Mouse (Mus musculus) hindbrain, embryonic 13.5 days (tissue): ENCODE measurements at regions not wholly inside any gene's neighbourhood (a gene's known extent, or its start where the extent isn't known, plus 50 kb on each side); places are given as distances from the start of the nearest gene placed in this dataset.

ENCODE experiments used
- ATAC-seq: fragments of 200-750 bp; cut with Nextera tagmentation; 2 replicates; pipeline ENCODE4 v1.8.0; 2017; ENCODE audit warnings: moderate TSS enrichment; ENCODE audit not compliant: low FRiP score
- H3K27ac ChIP-seq: fragments of 300-500 bp; sonication (generic); 2 replicates; pipeline ENCODE4 v1.5.1; 2015; ENCODE audit warnings: inconsistent platforms, mild to moderate bottlenecking, moderate library complexity
- H3K27me3 ChIP-seq: fragments of 300-500 bp; sonication (generic); 2 replicates; pipeline ENCODE4 v1.6.1; 2015; ENCODE audit warnings: mild to moderate bottlenecking, inconsistent platforms
- H3K36me3 ChIP-seq: fragments of 300-500 bp; sonication (generic); 2 replicates; pipeline ENCODE4 v1.6.1; 2015; ENCODE audit warnings: mild to moderate bottlenecking, inconsistent platforms
- H3K4me1 ChIP-seq: fragments of 300-500 bp; sonication (generic); replicated peaks from 2 replicates; pipeline ENCODE4 v1.6.1; 2015; ENCODE audit warnings: inconsistent platforms
- H3K4me2 ChIP-seq: fragments of 300-500 bp; sonication (generic); 2 replicates; pipeline ENCODE4 v1.6.1; 2015; ENCODE audit warnings: inconsistent platforms, mild to moderate bottlenecking, moderate library complexity
- H3K4me3 ChIP-seq: fragments of 300-500 bp; sonication (generic); 2 replicates; pipeline ENCODE4 v1.5.1; 2015; ENCODE audit warnings: mild to moderate bottlenecking, inconsistent platforms
- H3K9ac ChIP-seq: fragments of 300-500 bp; sonication (generic); 2 replicates; pipeline ENCODE4 v1.6.1; 2015; ENCODE audit warnings: mild to moderate bottlenecking, inconsistent platforms
- H3K9me3 ChIP-seq: fragments of 300-500 bp; sonication (generic); 2 replicates; pipeline ENCODE4 v1.6.1; 2016; ENCODE audit warnings: inconsistent platforms
- WGBS: fragments of 180-500 bp; shearing (Covaris S2); methylation state at CpG from one replicate; pipeline ENCODE4 v1.1.7; 2015; 5-methylcytosine and 5-hydroxymethylcytosine counted together

DNA sequence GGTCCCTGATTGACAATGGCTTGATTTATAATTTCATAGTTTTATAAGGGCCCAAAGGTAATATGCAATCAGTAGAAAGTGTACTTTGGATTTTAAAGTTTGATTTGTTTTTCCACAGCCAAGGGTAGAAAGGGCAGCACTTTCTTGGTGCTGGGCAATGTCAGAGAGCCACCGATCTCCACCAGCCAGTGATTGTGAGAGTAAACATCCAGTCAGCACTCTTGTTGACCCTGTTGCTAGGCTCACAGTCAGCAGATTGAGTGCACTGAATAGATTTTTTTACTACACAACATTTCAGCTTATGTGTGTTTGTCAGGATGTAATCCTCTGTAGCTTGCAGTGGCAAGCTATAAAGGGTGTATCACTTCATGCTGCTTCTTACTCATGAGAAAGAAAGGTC is 176.3 kb downstream of the Ptger3 start:
- no peaks in the 10 kb centered on the region for H3K36me3 ChIP-seq
- no peaks in the 10 kb centered on the region for H3K27me3 ChIP-seq
- H3K4me3 ChIP-seq, result no peak overlapping the region
- no peaks in the 10 kb centered on the region for H3K9me3 ChIP-seq
- ATAC-seq, result no peak
- no peaks in the 10 kb centered on the region for H3K4me1 ChIP-seq
- no peak overlapping the region for H3K4me2 ChIP-seq
- no peak overlapping the region for H3K9ac ChIP-seq
- WGBS, result 89% methylated on average over 1 of the region's 1 CpGs
- H3K27ac ChIP-seq, result no peak overlapping the region

DNA sequence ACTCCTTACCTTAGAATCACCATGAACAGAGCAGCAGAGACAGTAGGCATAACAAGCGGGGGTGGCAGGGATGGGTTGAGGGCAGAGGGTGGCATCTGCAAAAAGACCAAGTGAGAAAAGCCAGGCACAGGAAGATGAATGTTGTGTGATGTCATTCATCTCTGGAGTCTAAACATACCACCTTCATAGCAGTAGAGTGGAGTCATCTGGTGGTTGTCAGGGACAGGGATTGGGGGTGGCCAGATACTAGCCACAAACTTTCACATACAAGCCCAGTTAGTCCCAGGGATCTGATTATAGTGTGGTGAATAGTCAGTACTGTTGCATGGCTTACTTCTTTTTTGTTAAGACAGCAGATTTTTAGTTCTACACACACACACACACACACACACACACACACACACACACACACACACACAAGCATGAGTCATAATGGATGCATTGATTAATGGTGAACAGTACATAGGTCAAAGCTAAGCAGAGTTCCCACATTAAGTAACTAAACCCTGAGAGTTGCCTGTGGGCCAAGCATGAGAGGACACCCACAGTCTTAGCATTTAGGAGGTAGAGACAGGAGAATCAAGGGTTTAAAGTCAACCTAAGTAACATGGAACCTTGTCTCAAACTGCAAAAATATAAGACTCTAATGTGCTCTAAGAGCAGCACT is 173.1 kb downstream of the Ptger3 start:
- 96% methylated on average over 1 of the region's 1 CpGs for WGBS
- H3K9ac ChIP-seq, result no peak overlapping the region
- no peak overlapping the region for H3K27ac ChIP-seq
- ATAC-seq, result no peak
- no peaks in the 10 kb centered on the region for H3K4me1 ChIP-seq
- no peaks in the 10 kb centered on the region for H3K36me3 ChIP-seq
- no peaks in the 10 kb centered on the region for H3K27me3 ChIP-seq
- no peak overlapping the region for H3K4me3 ChIP-seq
- no peaks in the 10 kb centered on the region for H3K9me3 ChIP-seq
- no peak overlapping the region for H3K4me2 ChIP-seq

DNA sequence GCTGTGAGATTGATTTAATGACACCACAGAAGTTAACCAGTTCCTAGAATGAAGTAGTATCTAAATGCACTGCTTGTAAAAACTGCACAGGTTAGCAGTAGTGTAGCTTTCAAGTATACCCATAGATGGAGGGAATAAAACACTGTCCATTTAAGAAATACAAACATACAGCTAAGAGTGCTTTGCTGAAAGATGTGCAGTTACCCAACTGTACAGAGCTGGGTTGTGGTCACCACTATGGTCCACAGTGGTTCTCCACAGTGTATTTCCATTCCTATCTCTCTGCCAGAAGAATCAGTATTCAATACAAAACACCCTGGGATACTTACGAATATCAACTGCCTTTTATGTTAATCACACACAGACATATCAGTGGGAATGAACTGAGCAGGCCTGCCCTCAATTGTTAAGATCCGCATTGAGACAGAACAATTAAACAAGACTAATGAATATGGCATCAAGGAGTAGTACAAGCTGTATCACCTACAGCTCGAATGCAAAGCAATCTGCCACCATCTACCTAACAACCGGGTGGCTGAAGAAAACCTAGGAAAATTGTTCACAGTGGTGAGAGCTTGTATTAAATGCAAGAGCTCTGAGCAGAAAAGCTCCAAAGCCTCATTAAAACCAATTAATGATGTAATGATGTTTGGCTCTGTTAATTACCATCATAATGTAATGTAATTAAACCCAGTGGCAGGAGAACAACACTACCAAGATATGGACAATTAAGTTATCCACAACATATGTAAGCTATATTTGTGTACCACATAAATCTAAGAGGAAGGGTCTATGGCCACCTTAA is 165.6 kb downstream of the Ptger3 start:
- Histone ChIP-seq H3K27ac (no peak overlapping the region), H3K4me1 (peaks cover 7% of the 10 kb centered on the region; the same call in 1 of the 2 replicates), H3K4me2 (no peak overlapping the region), H3K9me3 (no peaks in the 10 kb centered on the region), H3K36me3 (no peaks in the 10 kb centered on the region), H3K4me3 (no peak overlapping the region), H3K9ac (no peak overlapping the region), H3K27me3 (peaks cover 4% of the 10 kb centered on the region; the same call in 1 of the 2 replicates)
- WGBS, result 49% methylated on average over 4 of the region's 4 CpGs
- ATAC-seq, result peak; percentile 78

DNA sequence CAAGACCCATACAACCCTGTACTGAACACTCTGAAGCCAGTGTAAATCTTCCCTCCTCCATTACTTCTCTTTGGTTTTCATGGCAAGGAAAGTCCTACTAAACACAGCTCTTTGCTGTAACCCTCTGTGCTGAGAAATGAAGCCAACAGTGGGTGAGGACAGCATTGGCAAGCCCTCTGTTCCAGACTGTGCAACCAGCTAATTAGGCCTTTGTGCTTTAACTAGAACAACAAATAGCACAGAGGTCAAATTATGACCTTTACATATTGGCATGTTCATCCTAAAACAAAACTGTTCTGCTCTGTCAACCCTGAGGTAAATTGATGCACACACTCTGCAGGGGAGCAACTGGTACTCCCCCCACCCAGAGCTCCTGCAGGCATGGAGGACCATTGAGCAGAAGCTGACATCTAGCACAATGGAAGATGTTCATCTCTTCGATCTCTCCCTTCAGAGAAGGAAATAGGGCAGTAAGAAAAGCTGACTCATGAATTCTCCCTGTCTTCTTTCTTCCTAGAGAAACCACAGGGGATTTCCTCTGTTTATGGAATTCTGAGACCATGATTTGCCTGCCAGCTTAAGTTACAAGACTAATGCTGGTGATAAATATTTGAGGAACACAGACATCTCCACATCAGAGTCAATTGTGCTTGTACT is 163.1 kb downstream of the Ptger3 start:
- H3K4me2 ChIP-seq, result no peak overlapping the region
- no peak for ATAC-seq
- WGBS, result 14% methylated on average over 1 of the region's 1 CpGs
- H3K36me3 ChIP-seq, result no peaks in the 10 kb centered on the region
- no peak overlapping the region for H3K4me3 ChIP-seq
- H3K9ac ChIP-seq, result no peak overlapping the region
- peaks cover 4% of the 10 kb centered on the region; the same call in 1 of the 2 replicates for H3K27me3 ChIP-seq
- H3K27ac ChIP-seq, result no peak overlapping the region
- H3K4me1 ChIP-seq, result peaks cover 7% of the 10 kb centered on the region; the same call in 1 of the 2 replicates
- H3K9me3 ChIP-seq, result no peaks in the 10 kb centered on the region

DNA sequence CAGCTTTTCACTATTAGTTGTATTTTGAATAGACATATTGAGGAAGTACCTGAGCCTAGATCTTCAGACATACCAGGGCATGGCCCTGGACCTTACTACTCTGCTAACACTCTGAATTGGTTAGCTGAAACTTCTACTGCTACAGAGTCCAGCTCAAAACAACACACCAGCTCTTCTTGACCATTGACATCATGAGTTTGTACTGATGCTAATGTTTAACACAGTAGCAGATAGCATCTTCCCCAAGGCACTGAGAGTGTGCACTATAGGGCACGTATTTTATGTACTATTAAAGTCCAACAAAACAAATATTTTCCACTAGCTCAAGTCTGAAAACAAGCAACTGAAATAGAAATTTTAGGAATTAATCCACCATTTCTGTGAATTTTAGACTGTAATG is 157.8 kb downstream of the Ptger3 start:
- Histone ChIP-seq H3K4me2 (no peak overlapping the region), H3K4me1 (no peaks in the 10 kb centered on the region), H3K9ac (no peak overlapping the region), H3K9me3 (no peaks in the 10 kb centered on the region), H3K36me3 (no peaks in the 10 kb centered on the region), H3K27me3 (peaks cover 4% of the 10 kb centered on the region; the same call in 1 of the 2 replicates), H3K4me3 (no peak overlapping the region), H3K27ac (no peak overlapping the region)
- no peak for ATAC-seq
- 83% methylated on average over 1 of the region's 1 CpGs for WGBS

DNA sequence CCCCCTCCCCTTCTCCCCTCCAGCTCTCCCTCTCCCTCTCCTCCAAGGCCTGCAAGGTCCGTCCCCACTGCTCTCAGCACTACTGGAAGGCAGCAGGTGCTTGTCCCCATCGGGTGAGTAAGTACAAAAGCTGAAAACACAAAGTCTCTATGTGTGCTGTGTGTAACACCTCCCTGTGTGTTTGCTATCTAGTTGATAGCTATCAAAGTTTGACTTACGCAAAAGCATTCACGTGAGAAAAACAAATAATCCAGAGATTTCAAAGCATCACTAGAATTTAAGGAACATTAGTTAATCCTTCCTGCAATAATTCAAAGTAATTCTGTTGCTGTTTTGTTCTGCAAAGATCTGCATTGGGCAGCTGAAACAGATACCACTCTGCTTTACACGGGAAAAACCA is 156.5 kb downstream of the Ptger3 start:
- H3K9ac ChIP-seq, result no peak overlapping the region
- no peaks in the 10 kb centered on the region for H3K36me3 ChIP-seq
- no peak overlapping the region for H3K4me2 ChIP-seq
- no peaks in the 10 kb centered on the region for H3K4me1 ChIP-seq
- H3K27ac ChIP-seq, result no peak overlapping the region
- ATAC-seq, result no peak
- H3K4me3 ChIP-seq, result no peak overlapping the region
- no peaks in the 10 kb centered on the region for H3K9me3 ChIP-seq
- 73% methylated on average over 5 of the region's 5 CpGs for WGBS
- H3K27me3 ChIP-seq, result peaks cover 9% of the 10 kb centered on the region; the same call in 1 of the 2 replicates

DNA sequence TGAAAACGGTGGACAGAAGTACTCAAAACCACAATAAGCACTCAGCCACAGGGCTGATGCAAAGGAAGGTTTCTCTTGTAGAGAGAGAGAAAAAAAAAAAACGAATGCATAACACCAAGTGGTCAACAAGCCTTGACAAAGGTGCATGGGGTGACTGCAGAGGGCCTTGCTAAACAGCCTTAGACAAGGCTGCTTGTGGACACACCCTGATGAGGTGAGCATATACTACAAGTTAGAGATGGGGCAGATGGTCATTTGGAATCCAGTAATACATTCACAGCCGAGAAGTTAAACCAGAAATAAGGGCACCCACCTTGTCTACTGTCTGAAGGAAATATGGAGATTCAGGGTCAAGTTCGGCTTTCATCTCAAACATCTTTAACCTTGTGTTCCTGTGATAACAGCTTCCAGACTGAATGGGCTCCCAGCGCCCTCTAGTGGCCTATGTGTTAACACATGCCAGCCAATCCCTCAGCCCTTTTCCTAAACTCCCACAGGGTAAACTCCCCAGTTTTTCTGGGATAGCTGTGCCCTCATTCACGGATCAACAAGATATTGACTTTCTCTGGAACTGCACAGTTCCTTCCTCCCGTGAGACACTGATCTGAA is 150.7 kb downstream of the Ptger3 start:
- Histone ChIP-seq H3K4me1 (no peaks in the 10 kb centered on the region), H3K9me3 (no peaks in the 10 kb centered on the region), H3K9ac (no peak overlapping the region), H3K4me2 (no peak overlapping the region), H3K27ac (no peak overlapping the region), H3K36me3 (no peaks in the 10 kb centered on the region), H3K4me3 (no peak overlapping the region), H3K27me3 (0 out of 2 replicates have a peak, but pooled peaks cover 8% of the 10 kb centered on the region)
- ATAC-seq, result peak; percentile 72; the same call in 1 of the 2 replicates
- WGBS, result 23% methylated on average over 7 of the region's 7 CpGs

DNA sequence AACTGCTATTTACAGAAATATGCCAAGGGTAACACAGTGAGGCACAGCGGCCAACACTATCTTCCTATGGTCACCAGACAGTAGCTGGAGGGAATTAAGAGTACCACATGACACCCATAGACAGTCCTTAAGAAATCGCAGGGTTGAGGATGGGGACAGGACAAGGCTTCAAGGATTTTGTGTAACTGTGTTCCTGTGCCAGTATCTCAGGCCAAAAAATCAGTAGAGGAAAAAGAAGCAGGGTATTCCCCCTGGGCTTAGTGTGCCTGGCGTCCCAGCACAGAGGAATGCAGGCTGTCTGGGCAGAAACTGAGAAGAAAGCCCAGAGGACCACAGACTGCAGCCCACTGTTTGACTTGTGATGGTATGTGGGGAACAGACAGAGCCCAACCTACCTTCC is 147.3 kb downstream of the Ptger3 start:
- 0 out of 2 replicates have a peak, but pooled peaks cover 8% of the 10 kb centered on the region for H3K27me3 ChIP-seq
- no peak overlapping the region for H3K27ac ChIP-seq
- ATAC-seq, result no peak
- no peak overlapping the region for H3K4me2 ChIP-seq
- H3K4me1 ChIP-seq, result no peaks in the 10 kb centered on the region
- no peaks in the 10 kb centered on the region for H3K9me3 ChIP-seq
- 85% methylated on average over 3 of the region's 3 CpGs for WGBS
- H3K36me3 ChIP-seq, result no peaks in the 10 kb centered on the region
- H3K4me3 ChIP-seq, result no peak overlapping the region
- H3K9ac ChIP-seq, result no peak overlapping the region

DNA sequence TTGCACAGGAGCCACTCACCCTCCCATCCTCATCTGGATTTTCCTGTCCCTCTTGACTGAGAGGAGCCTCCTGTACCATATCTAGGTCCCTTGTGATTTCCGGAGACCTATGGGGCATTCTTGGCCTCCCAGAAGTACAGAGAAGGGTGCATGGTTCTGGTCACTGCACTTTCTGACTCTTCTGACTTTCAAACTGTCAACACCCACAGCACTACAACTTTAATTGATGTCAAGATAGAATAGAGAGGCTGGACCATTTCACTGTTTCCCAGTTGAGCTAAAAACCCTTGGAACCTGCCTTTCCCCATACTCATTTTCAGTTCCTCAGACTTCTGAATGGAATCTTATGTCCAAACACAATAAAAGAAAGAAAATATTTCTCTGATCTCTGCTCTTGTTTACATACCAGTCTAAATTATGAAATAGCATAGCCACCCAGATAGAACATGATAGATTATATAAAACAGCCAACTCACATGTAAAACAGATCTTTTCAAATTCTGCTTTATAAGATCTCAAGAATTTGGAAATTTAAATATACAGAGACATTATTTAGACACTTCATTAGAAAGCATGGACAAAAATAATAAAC is 144.2 kb downstream of the Ptger3 start:
- no peaks in the 10 kb centered on the region for H3K9me3 ChIP-seq
- no peak for ATAC-seq
- no peaks in the 10 kb centered on the region for H3K27me3 ChIP-seq
- no peaks in the 10 kb centered on the region for H3K36me3 ChIP-seq
- H3K4me3 ChIP-seq, result no peak overlapping the region
- H3K4me2 ChIP-seq, result no peak overlapping the region
- no peak overlapping the region for H3K9ac ChIP-seq
- no peak overlapping the region for H3K27ac ChIP-seq
- H3K4me1 ChIP-seq, result no peaks in the 10 kb centered on the region
- 100% methylated on average over 1 of the region's 1 CpGs for WGBS

DNA sequence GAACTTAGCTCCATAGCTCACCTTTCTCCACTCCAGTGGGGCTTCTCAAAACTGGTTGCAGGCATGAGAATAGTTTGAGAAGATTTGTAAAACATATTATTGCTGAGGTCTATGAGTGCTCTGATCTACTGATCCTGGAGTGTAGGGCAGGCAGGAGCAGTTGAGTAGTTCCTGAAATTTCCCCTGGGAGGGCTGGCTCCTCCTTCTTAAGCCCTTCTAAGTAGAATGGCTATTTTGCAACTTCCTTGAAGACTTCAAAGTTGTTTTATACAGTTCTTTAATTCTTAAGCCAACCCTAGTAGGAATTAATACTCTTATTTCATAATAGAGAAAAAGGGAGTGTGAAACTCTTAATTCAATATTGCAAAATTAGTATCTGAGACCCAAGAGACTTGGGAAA is 133.3 kb downstream of the Ptger3 start:
- H3K9ac ChIP-seq, result no peak overlapping the region
- H3K4me3 ChIP-seq, result no peak overlapping the region
- no peaks in the 10 kb centered on the region for H3K27me3 ChIP-seq
- no peaks in the 10 kb centered on the region for H3K9me3 ChIP-seq
- 0 out of 2 replicates have a peak, but pooled peaks cover 6% of the 10 kb centered on the region for H3K4me1 ChIP-seq
- no peak for ATAC-seq
- no peaks in the 10 kb centered on the region for H3K36me3 ChIP-seq
- H3K27ac ChIP-seq, result no peak overlapping the region
- H3K4me2 ChIP-seq, result no peak overlapping the region

DNA sequence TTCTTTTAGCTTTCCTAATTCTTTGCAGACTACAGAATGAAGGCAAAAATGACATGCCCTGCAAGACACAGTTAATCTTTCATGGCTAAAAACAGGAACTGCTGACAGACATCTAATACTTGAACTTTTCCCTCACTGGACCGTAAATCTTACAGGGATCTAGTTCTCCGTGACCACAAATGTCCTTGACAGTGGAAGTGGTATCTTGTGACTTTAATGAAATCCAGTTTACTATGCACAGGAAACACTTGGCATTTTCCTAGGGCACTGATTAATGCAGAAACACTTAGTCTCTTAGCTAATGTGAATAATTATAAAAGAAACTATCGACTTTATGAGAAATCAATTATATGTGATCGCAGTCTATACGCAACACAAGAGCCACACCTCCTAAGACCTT is 131.8 kb downstream of the Ptger3 start:
- WGBS, result 91% methylated on average over 5 of the region's 5 CpGs

More for the DNA sequence above, 131.8 kb downstream of the Ptger3 start:
- Histone ChIP-seq H3K4me1 (0 out of 2 replicates have a peak, but pooled peaks cover 6% of the 10 kb centered on the region), H3K27me3 (no peaks in the 10 kb centered on the region), H3K9ac (no peak overlapping the region), H3K4me3 (no peak overlapping the region), H3K36me3 (no peaks in the 10 kb centered on the region), H3K4me2 (no peak overlapping the region), H3K27ac (no peak overlapping the region), H3K9me3 (no peaks in the 10 kb centered on the region)
- no peak for ATAC-seq
